Mouse (Mus musculus) lung, adult 2 months (tissue): Measurements from ENCODE around the gene Gabrb2.

ENCODE experiments used
- CTCF ChIP-seq: fragments of 200-500 bp; IDR thresholded peaks from 2 replicates; pipeline ENCODE4 v1.5.1; 2011; ENCODE audit warnings: mild to moderate bottlenecking, low read length, control low read depth; ENCODE audit not compliant: insufficient read depth
- POLR2A ChIP-seq: fragments of 200-500 bp; IDR thresholded peaks from 2 replicates; pipeline ENCODE4 v1.6.1; 2011; ENCODE audit warnings: low read depth, mild to moderate bottlenecking, control low read depth, low read length, borderline replicate concordance; ENCODE audit errors: extremely low read depth

- no peak for TF ChIP-seq POLR2A
- TF ChIP-seq CTCF = no peak
Observed at GRCm38 (mm10) chr11:42592418-42592817, 172.9 kb downstream of the Gabrb2 start.
